Mouse (Mus musculus) liver, adult 2 months (tissue): Measurements from ENCODE around the gene Hmgxb4. TPM values are rescaled to one million over a fixed set of nuclear protein-coding genes. Genes with fewer than 3 reads are reported as not detected.

Source experiments
- DNase-seq: peaks from one replicate; pipeline ENCODE4 v3.0.0-alpha.2; 2011; ENCODE audit warnings: low read depth, low spot score; ENCODE audit errors: extremely low read depth
- H3K27ac ChIP-seq: fragments of 200-500 bp; replicated peaks from 2 replicates; pipeline ENCODE4 v1.5.1; 2012; ENCODE audit warnings: low read depth, mild to moderate bottlenecking, control low read depth, inconsistent platforms, low read length; ENCODE audit not compliant: insufficient read depth
- H3K27me3 ChIP-seq: fragments of 200-500 bp; 2 replicates; pipeline ENCODE4 v1.6.1; 2012; ENCODE audit warnings: mild to moderate bottlenecking, moderate library complexity, low read length, inconsistent platforms; ENCODE audit not compliant: control insufficient read depth, insufficient read depth
- H3K36me3 ChIP-seq: fragments of 200-500 bp; 2 replicates; pipeline ENCODE4 v1.6.1; 2012; ENCODE audit warnings: low read length, inconsistent platforms; ENCODE audit not compliant: control insufficient read depth, insufficient read depth
- H3K4me1 ChIP-seq: fragments of 200-500 bp; 2 replicates; pipeline ENCODE4 v1.6.1; 2011; ENCODE audit warnings: low read length; ENCODE audit not compliant: control insufficient read depth, insufficient read depth
- H3K4me3 ChIP-seq: fragments of 200-500 bp; 2 replicates; pipeline ENCODE4 v1.5.1; 2011; ENCODE audit warnings: low read depth, mild to moderate bottlenecking, control low read depth, low read length, moderate library complexity; ENCODE audit not compliant: insufficient read depth
- H3K79me2 ChIP-seq: fragments of 200-500 bp; 2 replicates; pipeline ENCODE4 v1.6.1; 2012; ENCODE audit warnings: inconsistent platforms, mild to moderate bottlenecking, low read length, moderate library complexity; ENCODE audit not compliant: control insufficient read depth, insufficient read depth
- H3K9ac ChIP-seq: fragments of 200-500 bp; 2 replicates; pipeline ENCODE4 v1.6.1; 2012; ENCODE audit warnings: low read depth, mild to moderate bottlenecking, control low read depth, inconsistent platforms, low read length
- CTCF ChIP-seq: fragments of 200-500 bp; IDR thresholded peaks from 2 replicates; pipeline ENCODE4 v1.5.1; 2011; ENCODE audit warnings: low read depth, low read length, control low read depth
- POLR2A ChIP-seq: fragments of 200-500 bp; IDR thresholded peaks from 2 replicates; pipeline ENCODE4 v1.6.1; 2011; ENCODE audit warnings: low read length, control low read depth; ENCODE audit not compliant: insufficient read depth; ENCODE audit errors: extremely low read depth
- WGBS: fragments of 180-500 bp; shearing (Covaris S2); methylation state at CpG from one replicate; pipeline ENCODE4 v1.1.7; 2018; 5-methylcytosine and 5-hydroxymethylcytosine counted together
- polyA plus RNA-seq: library from polyadenylated mRNA; depleted of rRNA; stranded (reverse); fragments of >200 nt; gene quantifications from 2 replicates; pipeline ENCODE4 v1.2.3, GENCODE M21; 2012
- total RNA-seq: library from RNA; depleted of rRNA; stranded (reverse); fragments of >200 nt; gene quantifications from 2 replicates; pipeline ENCODE4 v1.2.3, GENCODE M21; 2014

Gene Hmgxb4
- total and polyA plus RNA-seq, 2 experiments = 4.5 to 9.4 TPM

DNA sequence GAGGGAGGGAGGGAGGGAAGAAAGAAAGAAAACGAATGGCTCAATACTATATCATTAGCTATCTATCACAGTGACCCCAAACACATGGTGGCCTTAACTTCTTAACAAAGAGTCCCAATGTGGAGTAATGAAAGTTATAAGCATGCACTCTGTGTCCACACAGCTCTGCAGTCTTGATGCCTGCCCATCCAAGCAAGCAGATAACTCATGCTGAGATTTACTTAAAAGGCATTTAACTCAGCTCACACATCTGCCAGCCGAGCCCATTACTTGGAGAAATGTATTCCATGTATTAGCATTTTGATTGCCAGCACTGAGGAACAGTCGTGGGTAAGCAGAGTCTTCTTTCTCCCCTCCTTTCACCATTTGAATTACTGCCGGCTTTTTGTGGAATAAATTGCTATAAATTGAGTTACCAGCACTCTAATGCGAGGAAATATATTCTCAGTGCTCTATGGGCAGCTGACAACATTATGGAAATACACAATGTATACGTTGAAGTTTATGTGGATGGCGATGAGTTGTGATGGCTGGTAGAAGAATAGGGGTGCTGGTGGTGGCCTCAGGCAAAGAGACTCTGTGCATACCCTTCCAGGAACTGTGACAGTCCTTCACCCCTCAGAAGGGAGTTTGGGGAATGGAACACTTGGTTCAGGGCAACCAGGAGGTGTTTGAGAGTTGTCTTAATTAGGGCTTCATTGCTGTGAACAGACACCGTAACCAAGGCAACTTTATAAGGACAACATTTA lies 19.9 kb upstream of the Hmgxb4 start:
- Histone ChIP-seq H3K4me1 (no peaks in the 10 kb centered on the region), H3K79me2 (no peaks in the 10 kb centered on the region), H3K4me3 (no peak overlapping the region), H3K27me3 (no peaks in the 10 kb centered on the region), H3K9ac (no peak overlapping the region), H3K27ac (no peak overlapping the region), H3K36me3 (no peaks in the 10 kb centered on the region)
- no peak for DNase-seq
- TF ChIP-seq CTCF = no peak
- no peak for TF ChIP-seq POLR2A
- WGBS = 81% methylated on average over 8 of the region's 8 CpGs

DNA sequence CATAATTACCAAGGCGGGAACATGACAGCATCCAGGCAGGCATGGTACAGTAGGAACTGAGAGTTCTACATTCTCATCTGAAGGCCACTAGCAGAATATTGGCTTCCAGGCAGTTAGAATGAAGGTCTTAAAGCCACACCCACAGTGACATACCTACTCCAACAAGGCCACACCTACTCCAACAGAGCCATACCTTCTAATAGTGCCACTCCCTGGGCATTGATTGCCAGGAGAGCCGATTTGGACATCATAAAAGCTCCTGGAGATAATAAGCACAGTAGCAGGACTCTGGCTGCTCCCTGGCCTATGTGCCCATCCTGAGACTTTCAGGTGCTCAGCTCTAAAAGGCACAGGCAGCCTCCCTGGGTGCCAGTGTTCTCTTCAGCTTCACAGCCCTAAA lies 19.3 kb upstream of the Hmgxb4 start:
- no peak overlapping the region for H3K9ac ChIP-seq
- H3K79me2 ChIP-seq = no peaks in the 10 kb centered on the region
- H3K4me3 ChIP-seq = no peak overlapping the region
- 83% methylated on average over 2 of the region's 2 CpGs for WGBS
- H3K36me3 ChIP-seq = no peaks in the 10 kb centered on the region
- H3K4me1 ChIP-seq = no peaks in the 10 kb centered on the region
- no peak overlapping the region for H3K27ac ChIP-seq
- no peak for DNase-seq
- H3K27me3 ChIP-seq = no peaks in the 10 kb centered on the region
- TF ChIP-seq CTCF (no peak), POLR2A (no peak)

DNA sequence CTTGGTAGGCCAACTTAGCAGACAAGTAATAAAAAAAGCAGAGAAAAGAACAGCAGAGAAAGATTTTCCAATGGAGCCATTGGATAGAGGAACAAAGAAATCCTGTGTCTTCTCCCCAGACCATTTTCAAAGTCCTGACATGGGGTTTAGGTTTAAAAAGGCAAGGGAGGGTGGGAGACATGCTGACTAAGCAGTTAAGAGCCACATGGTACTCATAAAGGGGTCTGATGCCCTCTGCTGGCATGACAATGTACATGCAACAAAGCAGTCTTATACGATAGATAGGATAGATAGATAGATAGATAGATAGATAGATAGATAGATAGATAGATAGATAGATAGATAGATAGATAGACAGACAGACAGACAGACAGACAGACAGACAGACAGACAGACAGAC lies 15.7 kb upstream of the Hmgxb4 start:
- no peaks in the 10 kb centered on the region for H3K79me2 ChIP-seq
- H3K36me3 ChIP-seq = no peaks in the 10 kb centered on the region
- no peak overlapping the region for H3K27ac ChIP-seq
- H3K4me1 ChIP-seq = no peaks in the 10 kb centered on the region
- no peak overlapping the region for H3K4me3 ChIP-seq
- WGBS = 68% methylated on average over 1 of the region's 1 CpGs
- peak; percentile 10 for DNase-seq
- H3K9ac ChIP-seq = no peak overlapping the region
- TF ChIP-seq CTCF (no peak), POLR2A (no peak)
- H3K27me3 ChIP-seq = no peaks in the 10 kb centered on the region

DNA sequence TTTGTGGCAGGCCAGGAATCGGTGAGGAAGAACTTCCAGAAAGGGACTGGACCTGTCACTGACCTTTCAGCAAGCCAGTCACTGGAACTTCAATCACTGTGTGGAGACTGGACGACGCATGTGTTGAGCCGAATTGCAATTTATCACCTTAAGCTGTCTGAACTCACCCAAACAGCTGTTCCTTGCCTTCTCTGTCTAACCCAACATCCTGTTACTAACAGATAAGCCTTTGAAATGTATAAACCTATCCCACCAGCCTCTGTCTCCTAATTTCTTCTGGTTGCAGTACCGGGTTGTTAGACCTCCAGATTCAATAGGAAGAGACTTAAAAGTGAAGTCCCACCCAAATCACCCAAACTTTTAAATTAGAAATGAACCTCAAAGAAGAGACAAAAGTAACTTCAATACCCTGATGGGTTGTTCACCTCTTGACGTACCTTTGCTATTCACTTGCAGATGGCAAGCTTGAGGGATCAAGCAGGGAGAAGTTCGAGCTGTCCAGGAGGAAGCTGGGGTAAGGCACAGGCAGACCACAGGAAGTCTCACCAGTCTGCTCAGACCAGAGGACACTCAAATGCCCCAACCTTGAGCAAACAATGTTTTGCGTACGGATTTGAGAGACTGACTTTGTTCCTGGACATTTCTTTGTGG lies 13.0 kb upstream of the Hmgxb4 start:
- no peak overlapping the region for H3K27ac ChIP-seq
- no peak for TF ChIP-seq POLR2A
- no peak for TF ChIP-seq CTCF
- WGBS = 61% methylated on average over 9 of the region's 9 CpGs

GRCm38 (mm10) chr8:74980711-74981062 lies 12.5 kb upstream of the Hmgxb4 start:
- H3K27ac ChIP-seq = no peak overlapping the region
- H3K79me2 ChIP-seq = no peaks in the 10 kb centered on the region
- 1% methylated on average over 5 of the region's 5 CpGs for WGBS
- H3K9ac ChIP-seq = no peak overlapping the region
- no peak overlapping the region for H3K4me3 ChIP-seq
- no peaks in the 10 kb centered on the region for H3K36me3 ChIP-seq
- TF ChIP-seq POLR2A (no peak), CTCF (peak; percentile 91)
- H3K27me3 ChIP-seq = no peaks in the 10 kb centered on the region
- no peaks in the 10 kb centered on the region for H3K4me1 ChIP-seq
- peak; percentile 19 for DNase-seq

More for the DNA sequence above, 13.0 kb upstream of the Hmgxb4 start:
- H3K79me2 ChIP-seq = no peaks in the 10 kb centered on the region
- H3K4me3 ChIP-seq = no peak overlapping the region
- no peaks in the 10 kb centered on the region for H3K4me1 ChIP-seq
- H3K27me3 ChIP-seq = no peaks in the 10 kb centered on the region
- no peaks in the 10 kb centered on the region for H3K36me3 ChIP-seq
- no peak overlapping the region for H3K9ac ChIP-seq
- no peak for DNase-seq

GRCm38 (mm10) chr8:74981809-74982208 lies 11.3 kb upstream of the Hmgxb4 start:
- Histone ChIP-seq H3K4me1 (no peaks in the 10 kb centered on the region), H3K9ac (no peak overlapping the region), H3K4me3 (no peak overlapping the region), H3K79me2 (no peaks in the 10 kb centered on the region), H3K27ac (no peak overlapping the region), H3K27me3 (no peaks in the 10 kb centered on the region), H3K36me3 (no peaks in the 10 kb centered on the region)
- TF ChIP-seq CTCF = no peak
- 85% methylated on average over 6 of the region's 6 CpGs for WGBS
- DNase-seq = no peak
